Mouse (Mus musculus) B cell, adult 62 days (primary cell): Measurements from ENCODE around the gene Arpc2. TPM values are rescaled to one million over a fixed set of nuclear protein-coding genes. Genes with fewer than 3 reads are reported as not detected.

Experiments used
- total RNA-seq: library from RNA; stranded (reverse); gene quantifications from 4 replicates; pipeline ENCODE4 v1.2.4, GENCODE M21; 2023

The Arpc2 gene
- total RNA-seq = 386 to 409 TPM (median 404 TPM) in 4 replicates

GRCm38 (mm10) chr1:74235938-74236589 is at the start of gene Arpc2:
Gene Arpc2 (plus strand): TSS chr1:74236084.

GRCm38 (mm10) chr1:74194445-74194844 is 41.4 kb upstream of the Arpc2 start, which contains the start of gene Cxcr1:
Gene Cxcr1 (minus strand): TSS chr1:74194631.

GRCm38 (mm10) chr1:74278538-74278937 is 42.7 kb downstream of the Arpc2 start, which contains the start of gene Gpbar1:
Gene Gpbar1 (plus strand): TSS chr1:74278550.

GRCm38 (mm10) chr1:74284543-74285160 is 48.8 kb downstream of the Arpc2 start, which contains the start of the genes Aamp and Pnkd:
Gene Aamp (minus strand): TSS chr1:74284738.
Gene Pnkd (plus strand): TSS chr1:74284930.

GRCm38 (mm10) chr1:74305522-74305921 is 69.6 kb downstream of the Arpc2 start, which contains the start of gene Tmbim1:
Gene Tmbim1 (minus strand): TSS chr1:74305622.

Other genes with a start within 250 kb of the Arpc2 start
- gene Tns1, start 111.6 kb upstream of the Arpc2 start, total RNA-seq = 2.5 to 7.8 TPM (median 4.2 TPM) in 4 replicates
- gene Rufy4, start 110.5 kb upstream of the Arpc2 start, total RNA-seq = not detected in 4 replicates
- gene Cxcr2, start 82.1 kb upstream of the Arpc2 start, total RNA-seq = 0.26 to 0.43 TPM (median 0.30 TPM) in 3 of 4 replicates, not detected in the other
- gene Cxcr1, start 41.5 kb upstream of the Arpc2 start, total RNA-seq = not detected in 4 replicates
- 0.94 to 2.0 TPM (median 1.3 TPM) in 4 replicates for gene Gpbar1, start 42.5 kb downstream of the Arpc2 start, total RNA-seq
- gene Aamp, start 48.7 kb downstream of the Arpc2 start, total RNA-seq = 105 to 116 TPM (median 114 TPM) in 4 replicates
- gene Pnkd, start 48.8 kb downstream of the Arpc2 start, total RNA-seq = 15.5 to 22.6 TPM (median 17.5 TPM) in 4 replicates
- 2.3 to 5.0 TPM (median 3.9 TPM) in 4 replicates for gene Tmbim1, start 69.5 kb downstream of the Arpc2 start, total RNA-seq
- not detected in 4 replicates for gene Catip, start 126.0 kb downstream of the Arpc2 start, total RNA-seq
- 2.9 to 8.0 TPM (median 4.2 TPM) in 4 replicates for gene Slc11a1, start 139.1 kb downstream of the Arpc2 start, total RNA-seq
- 106 to 122 TPM (median 113 TPM) in 4 replicates for gene Ctdsp1, start 155.4 kb downstream of the Arpc2 start, total RNA-seq
- gene Vil1, start 173.3 kb downstream of the Arpc2 start, total RNA-seq = 0.22 TPM in 1 of 4 replicates, not detected in the others